Mouse (Mus musculus) c-Kit-positive CD71-positive TER-119-negative erythroid progenitor cells, embryonic 14.5 days (primary cell): Measurements from ENCODE around the gene Gtsf1.
"Not testable (repeated sequence)": the region's sequence is repeated elsewhere in the genome, so short reads cannot be mapped to it uniquely, and the experiment has no call there.

Experiments
- DNase-seq: peaks from one replicate; pipeline ENCODE4 v3.0.0-alpha.2; 2013; ENCODE audit warnings: low read depth

Gtsf1 gene

DNA sequence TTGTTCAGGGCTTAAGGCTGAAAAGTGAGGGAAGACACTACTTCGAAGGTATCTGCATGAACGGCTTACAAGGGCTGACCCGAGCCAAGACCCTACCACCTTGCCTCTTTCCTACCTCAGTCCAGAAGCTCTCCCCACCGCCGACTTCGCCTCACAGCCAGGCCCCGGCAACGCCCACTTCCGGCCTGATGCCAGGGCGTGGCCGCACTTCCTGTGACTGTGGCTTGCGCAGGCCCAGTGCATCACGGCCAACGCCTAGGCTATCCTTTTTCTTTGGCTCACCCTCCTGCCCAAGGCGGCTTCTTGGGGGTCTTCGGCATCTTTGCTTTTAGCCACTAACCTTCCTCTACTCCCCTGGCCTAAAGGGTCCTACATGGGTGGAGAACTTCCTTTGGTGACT lies at the start of gene Gtsf1:
Gene Gtsf1 (minus strand): TSS at position 230 of the 400 bp plus-strand sequence.
- DNase-seq: no peak

DNA sequence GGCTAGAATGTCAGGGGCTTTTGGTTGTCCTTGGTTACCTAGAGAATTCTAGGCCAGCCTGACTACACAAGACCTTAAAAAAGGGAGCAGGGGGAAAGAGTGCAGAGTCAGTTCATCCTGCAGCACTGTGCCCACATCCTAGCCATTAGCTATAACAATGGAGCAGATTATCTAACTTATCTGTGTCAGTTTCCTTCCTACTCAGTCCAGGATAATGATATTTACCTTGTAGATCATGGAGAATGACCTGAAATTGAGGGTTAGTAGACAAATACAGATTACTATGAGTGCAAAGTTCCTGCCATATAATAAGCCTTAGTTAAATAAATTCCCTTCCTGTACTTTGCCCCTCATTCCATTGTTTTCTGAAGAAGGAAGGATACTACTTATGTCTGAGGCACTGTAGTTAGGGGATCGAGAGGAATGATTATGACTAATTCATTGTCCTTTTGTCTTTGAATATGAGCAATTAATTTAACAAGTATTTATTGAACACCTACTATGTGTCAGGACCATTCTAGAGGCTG lies 48.9 kb upstream of the Gtsf1 start:
- DNase-seq: no peak

DNA sequence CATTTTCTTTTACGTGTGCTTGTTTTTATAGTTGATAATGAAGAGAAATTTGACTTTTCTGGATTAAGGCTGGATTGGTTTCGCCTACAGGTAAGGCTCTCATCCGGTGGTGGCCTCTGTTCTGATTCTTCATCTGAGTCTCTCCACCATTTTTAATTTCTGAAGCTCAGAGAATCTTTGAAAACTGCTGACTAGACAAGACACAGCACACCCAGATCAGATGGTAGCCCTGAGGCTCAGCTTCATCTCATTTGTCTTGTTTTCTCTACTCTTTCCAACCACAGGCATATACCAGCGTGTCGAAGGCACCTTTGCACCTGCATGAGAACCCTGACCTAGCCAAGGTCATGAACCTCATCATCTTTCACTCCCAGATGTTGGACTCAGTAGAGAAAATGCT lies 43.5 kb upstream of the Gtsf1 start:
- DNase-seq: no peak

DNA sequence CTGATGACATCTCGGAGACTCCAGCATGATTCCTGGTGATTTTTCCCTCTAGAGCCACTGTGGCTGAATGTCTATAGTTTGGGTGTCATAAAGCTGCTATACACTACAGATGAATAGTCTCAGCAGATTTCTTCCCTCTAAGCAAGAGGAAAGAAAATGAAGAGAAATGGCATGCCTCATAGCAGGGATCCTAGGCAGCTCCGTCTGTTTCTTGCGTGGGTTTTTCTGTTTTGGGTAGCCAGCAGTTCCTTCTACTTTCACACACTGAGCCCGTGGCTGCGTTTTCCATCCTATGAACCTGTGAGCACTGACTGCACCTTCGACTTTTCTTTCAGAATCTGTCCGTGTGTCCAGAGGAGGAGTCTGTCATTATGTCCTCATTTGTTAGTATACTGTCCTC lies 42.9 kb upstream of the Gtsf1 start:
- no peak for DNase-seq

DNA sequence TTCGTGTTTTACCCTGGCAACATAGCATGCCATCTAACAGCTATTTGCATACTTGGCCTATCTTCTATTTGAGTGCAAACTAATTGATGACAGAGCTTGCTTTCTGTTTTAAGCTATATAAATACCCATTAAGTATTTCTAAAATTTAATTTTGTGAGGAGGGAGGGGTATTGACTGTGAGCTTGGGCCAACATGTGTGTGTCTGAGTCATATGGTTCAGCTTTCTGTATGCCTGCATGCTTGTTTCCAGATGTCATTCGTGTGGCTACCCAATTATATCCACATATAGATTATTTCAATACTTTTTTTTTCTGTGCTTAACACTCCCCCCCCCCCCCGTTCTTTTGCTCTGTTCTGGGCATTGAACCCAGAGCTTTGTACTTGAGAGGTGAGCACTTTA lies 42.0 kb upstream of the Gtsf1 start:
- no peak for DNase-seq

- DNase-seq: no peak
These were observed 41.4 kb upstream of the Gtsf1 start for GRCm38 (mm10) chr15:103471488-103472194.

DNA sequence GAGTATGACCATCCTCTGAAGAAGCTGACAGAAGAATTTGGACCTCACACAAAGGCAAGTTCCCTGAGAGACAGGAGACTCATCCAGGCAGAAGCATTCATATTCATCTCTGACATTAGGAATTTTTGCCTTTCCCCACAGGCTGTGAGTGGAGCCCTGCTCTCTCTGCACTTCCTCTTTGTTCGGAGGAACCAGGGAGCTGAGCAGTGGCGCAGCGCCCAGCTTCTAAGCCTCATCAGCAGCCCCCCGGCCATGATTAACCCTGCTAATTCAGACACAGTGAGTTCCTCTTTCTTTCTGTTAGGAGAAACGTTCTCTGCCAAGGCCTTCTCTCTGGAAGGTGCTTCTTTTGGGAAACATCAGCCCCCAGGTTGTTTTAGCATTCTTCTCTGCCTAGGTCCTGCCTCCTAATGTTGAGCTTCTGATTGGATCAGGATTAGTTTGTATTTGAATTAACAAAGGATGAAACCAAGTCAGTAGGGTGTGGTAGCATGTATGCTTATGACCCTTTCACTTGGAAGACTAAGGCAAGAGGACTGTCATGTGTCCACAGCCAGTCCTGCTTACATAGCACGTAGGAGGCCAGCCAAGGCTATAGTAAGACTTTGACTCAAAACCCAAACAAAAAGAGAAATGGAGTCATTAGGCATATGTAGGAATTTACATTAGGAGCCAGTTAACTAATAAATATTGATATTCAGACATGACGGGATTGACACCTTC lies 32.4 kb upstream of the Gtsf1 start:
- no peak for DNase-seq

DNA sequence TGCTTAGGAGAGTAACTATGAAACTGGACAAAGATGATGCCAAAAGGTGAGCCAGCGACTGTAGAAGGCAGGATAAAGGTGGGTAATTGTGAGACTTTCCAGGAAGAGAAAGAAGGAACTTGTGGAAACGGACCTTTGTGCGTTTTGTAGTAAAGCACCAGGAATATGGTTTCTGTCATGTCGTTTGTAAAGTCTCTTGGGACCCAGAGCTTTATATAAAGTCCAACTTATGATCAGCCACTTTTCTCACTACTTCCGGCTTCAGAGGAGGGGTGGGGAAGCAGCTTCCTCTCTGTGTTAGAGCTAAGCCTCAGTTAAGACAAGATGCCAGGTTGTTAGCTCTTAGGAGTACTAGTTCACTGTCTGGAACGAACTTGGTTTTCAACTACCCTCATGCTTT lies 24.2 kb upstream of the Gtsf1 start:
- no peak for DNase-seq

DNA sequence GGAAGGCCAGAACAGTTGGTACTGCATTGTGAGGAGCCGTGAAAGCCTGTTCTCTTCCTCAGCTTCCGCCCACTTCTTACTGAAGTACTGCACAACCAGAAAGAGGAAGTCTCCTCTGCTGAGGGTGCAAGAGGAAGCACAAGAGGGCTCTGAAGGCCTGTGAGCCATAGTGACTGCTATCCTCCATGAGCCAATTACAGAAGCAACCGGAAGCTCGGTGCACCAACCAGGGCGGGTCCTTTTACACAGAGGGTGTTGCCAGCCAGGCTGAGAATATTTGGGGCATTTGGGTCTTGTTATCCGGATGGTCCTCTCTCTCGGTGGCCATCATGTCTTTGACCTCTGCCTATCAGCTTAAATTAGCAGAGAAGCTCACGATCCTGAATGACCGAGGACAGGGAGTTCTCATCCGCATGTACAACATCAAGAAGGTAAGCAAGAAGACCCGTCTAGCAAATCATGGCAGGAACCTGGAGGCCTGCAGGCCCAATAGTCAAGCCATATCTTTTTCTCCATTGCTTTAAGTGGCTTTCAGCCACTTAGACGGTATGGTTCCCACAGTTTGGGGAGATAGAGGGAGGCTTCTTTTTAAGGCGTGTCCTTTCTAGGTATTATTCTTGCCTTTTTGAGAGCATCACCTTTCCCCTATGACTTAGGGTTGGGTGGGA lies 23.4 kb upstream of the Gtsf1 start, which contains the start of gene Nckap1l:
Gene Nckap1l (plus strand): TSS at position 244 of the 668 bp plus-strand sequence.
- DNase-seq: peak; percentile 13

- DNase-seq: no peak
These were observed 18.1 kb upstream of the Gtsf1 start, which contains the start of gene Gtsf2 for GRCm38 (mm10) chr15:103448369-103448768. TSS of gene Gtsf2 (minus strand) at chr15:103448469.

- DNase-seq: not testable (repeated sequence)
These were observed 15.7 kb upstream of the Gtsf1 start for GRCm38 (mm10) chr15:103445966-103446365.

DNA sequence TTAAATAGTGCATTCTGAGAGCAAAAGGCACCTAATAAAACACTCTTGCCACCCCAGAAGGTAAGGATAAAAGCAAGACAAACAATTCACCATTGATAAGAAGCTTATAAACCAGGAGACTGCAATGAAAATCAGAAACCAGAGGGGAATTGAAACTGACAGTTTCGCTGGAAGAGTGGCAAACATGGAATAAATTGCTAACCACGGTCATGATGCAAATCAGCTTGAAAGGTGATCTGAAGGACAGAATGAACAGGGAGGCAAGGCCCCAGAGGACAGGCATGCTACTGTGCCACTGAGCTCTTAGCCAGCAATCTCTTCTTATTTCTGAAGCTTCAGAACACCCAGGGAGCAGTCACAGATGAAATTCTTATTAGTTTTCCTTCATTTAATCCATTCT lies 3.3 kb downstream of the Gtsf1 start:
- no peak for DNase-seq

GRCm38 (mm10) chr15:103405586-103405985 lies 24.7 kb downstream of the Gtsf1 start:
- not testable (repeated sequence) for DNase-seq

- no peak for DNase-seq
These were observed 28.9 kb downstream of the Gtsf1 start for GRCm38 (mm10) chr15:103401361-103401760.

GRCm38 (mm10) chr15:103393577-103393976 lies 36.7 kb downstream of the Gtsf1 start:
- no peak for DNase-seq

DNA sequence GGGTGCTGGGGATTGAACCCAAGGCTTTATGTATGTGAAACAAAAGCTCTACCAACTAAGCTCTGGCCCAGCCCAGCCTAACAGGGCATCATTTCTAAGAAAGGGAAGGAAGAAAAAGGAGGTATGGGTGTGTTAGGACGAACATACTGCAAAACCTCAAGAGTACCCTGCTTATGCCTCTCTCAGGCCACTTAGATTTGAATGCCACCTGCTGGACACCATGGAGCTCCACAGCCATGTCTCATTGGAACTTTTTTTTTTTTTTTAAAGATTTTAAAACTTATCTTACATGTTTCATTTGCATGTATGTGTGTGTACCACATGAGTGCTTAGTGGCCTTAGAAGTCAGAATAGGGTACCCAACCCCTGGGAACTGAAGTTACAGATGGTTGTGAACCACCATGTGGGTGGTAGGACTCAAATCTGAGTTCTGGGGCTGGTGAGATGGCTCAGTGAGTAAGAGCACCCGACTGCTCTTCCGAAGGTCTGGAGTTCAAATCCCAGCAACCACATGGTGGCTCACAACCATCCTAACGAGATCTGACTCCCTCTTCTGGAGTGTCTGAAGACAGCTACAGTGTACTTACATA lies 41.6 kb downstream of the Gtsf1 start:
- no peak for DNase-seq

DNA sequence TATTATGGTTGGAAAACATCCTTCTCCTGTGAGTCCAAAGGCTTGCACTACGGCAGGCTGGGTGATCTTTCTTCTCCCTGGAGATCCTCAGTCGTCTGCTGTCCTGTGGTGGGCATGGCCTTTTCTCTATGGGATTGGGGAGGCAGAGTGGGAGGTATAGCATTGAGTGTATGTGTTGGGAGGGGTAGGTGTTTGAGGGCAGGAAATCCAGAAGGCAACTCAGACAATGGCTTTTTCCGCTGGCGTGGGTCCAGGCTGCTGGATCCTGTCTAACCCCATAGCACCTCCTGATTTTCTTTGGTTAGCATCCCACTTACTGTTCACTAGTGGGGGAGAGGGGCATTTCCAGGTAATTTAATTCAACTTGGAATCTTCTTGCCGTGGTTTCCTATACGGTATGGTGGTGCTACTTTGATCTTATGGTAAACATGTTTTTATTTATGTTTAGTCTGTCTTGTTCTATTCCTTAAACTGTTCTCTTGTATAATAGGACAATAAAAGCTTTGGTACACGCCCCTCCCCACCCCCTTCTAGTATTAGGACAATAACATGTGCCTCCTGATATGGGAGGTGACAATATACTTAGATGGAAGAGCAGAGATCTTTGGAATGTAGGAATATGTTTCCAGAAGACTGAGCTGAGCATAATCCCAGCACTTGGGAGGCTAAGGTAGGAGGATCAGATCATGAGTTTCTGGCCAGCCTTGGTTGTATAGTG lies 46.3 kb downstream of the Gtsf1 start:
- no peak for DNase-seq

- no peak for DNase-seq
These were observed 47.4 kb downstream of the Gtsf1 start for GRCm38 (mm10) chr15:103382795-103383406.

DNA sequence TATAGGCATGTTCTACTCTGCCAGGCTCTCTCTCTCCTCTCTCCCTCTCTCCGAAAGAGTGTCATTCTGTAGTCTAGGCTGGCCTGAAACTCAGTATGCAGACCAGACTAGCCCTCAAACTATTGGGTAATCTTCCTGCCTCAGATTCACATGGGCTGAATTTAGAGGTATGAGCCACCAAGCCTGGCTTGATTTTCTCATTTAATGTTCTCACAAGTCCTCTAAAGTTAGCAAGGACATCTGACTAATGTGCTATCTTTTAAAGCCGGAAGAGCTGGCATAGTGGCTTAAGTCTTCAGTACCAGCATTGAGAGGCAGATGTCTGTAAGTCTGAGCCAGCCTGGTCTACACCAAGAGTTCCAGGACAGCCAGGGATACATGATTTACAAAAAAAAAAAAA lies 48.2 kb downstream of the Gtsf1 start:
- DNase-seq: no peak

GRCm38 (mm10) chr15:103378665-103379356 lies 51.5 kb downstream of the Gtsf1 start:
- no peak for DNase-seq
